Mouse (Mus musculus) kidney, adult 2 months (tissue): ENCODE data around the gene Dars.

Experiments used
- CTCF ChIP-seq: fragments of 200-500 bp; conservative IDR thresholded peaks from 2 replicates; pipeline ENCODE4 v1.5.1; 2011; ENCODE audit warnings: low read depth, mild to moderate bottlenecking, control low read depth, low read length, moderate library complexity, mixed read lengths; ENCODE audit not compliant: insufficient read depth, insufficient read length
- POLR2A ChIP-seq: fragments of 200-500 bp; IDR thresholded peaks from one replicate; pipeline ENCODE4 v1.6.1; 2011; ENCODE audit warnings: low read depth, low read length, control low read depth

- TF ChIP-seq CTCF (no peak), POLR2A (no peak)
Observed at GRCm38 (mm10) chr1:128358916-128359553, 58.1 kb downstream of the Dars start.
